Mouse (Mus musculus): ENCODE results near the gene Topors. TPM values are rescaled to one million over a fixed set of nuclear protein-coding genes. Genes with fewer than 3 reads are reported as not detected.
A peak's percentile ranks its signal among the peaks of the same experiment; 100 is the strongest.

Topors gene
- polyA plus RNA-seq, 1 experiment from 2014 or later = 50.2 TPM

DNA sequence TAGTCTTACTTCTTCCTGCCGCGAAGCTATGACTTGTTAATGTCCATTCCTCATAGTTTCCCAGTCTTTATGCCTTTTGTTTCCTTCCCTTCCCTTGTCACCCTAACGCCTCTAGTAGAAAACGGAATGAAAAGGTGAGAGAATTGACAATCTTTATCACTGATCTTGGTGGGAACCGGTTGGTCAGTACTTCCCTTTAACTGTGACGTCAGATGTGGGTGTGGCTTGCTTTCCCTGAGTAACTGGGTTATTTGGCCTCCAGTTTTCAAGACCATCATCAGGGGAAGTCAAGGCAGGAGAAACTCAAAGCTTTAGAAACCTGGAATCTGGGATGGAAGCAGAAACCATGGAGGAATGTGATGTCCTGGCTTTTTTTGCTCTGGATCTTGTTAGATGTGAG, 27.7 kb downstream of the Topors start:
- H3K27ac ChIP-seq (replicated peaks) = no peak overlapping the region
- H3K9ac ChIP-seq (replicated peaks) = no peak overlapping the region
- 59% methylated on average over 6 of the region's 6 CpGs for WGBS
- no peak overlapping the region for H3K4me2 ChIP-seq (replicated peaks)
- H3K36me3 ChIP-seq = no peaks in the 10 kb centered on the region
- H3K9me3 ChIP-seq = no peaks in the 10 kb centered on the region
- ATAC-seq (ENCODE audit: low FRiP score, low read depth) = no peak
- peaks cover 13% of the 10 kb centered on the region for H3K4me1 ChIP-seq
- no peaks in the 10 kb centered on the region for H3K27me3 ChIP-seq
- no peak overlapping the region for H3K4me3 ChIP-seq

DNA sequence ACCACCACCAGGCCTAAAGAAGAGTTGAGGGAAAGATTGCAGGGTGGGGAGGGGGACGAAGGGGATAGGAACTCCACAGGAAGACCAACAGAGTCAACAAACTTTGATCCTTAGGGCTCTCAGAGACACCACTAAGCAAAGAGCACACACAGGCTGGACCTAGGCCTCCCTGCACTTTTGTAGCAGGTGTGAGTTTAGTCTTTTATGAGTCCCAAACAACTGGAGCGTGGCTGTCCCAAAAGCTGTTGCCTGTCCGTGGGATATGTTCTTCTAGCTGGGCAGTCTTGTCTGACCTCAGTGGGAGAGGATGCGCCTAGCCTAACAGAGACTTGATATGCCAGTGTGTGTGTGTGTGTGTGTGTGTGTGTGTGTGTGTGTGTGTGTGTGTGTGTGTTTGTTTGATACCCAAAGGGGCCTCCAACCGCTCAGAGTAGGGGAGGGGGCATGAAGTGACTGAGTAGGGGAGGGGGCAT, 29.3 kb downstream of the Topors start:
- H3K36me3 ChIP-seq = no peaks in the 10 kb centered on the region
- peak overlapping the region; percentile 81 for H3K4me2 ChIP-seq (replicated peaks)
- no peaks in the 10 kb centered on the region for H3K27me3 ChIP-seq
- WGBS = 50% methylated on average over 5 of the region's 5 CpGs
- no peak overlapping the region for H3K27ac ChIP-seq (replicated peaks)
- peak overlapping the region; percentile 47 for H3K4me3 ChIP-seq
- 0 out of 2 replicates have a peak, but pooled peaks have one; percentile 28 for ATAC-seq (ENCODE audit: low FRiP score, low read depth)
- no peak overlapping the region for H3K9ac ChIP-seq (replicated peaks)
- peaks cover 13% of the 10 kb centered on the region for H3K4me1 ChIP-seq
- no peaks in the 10 kb centered on the region for H3K9me3 ChIP-seq

DNA sequence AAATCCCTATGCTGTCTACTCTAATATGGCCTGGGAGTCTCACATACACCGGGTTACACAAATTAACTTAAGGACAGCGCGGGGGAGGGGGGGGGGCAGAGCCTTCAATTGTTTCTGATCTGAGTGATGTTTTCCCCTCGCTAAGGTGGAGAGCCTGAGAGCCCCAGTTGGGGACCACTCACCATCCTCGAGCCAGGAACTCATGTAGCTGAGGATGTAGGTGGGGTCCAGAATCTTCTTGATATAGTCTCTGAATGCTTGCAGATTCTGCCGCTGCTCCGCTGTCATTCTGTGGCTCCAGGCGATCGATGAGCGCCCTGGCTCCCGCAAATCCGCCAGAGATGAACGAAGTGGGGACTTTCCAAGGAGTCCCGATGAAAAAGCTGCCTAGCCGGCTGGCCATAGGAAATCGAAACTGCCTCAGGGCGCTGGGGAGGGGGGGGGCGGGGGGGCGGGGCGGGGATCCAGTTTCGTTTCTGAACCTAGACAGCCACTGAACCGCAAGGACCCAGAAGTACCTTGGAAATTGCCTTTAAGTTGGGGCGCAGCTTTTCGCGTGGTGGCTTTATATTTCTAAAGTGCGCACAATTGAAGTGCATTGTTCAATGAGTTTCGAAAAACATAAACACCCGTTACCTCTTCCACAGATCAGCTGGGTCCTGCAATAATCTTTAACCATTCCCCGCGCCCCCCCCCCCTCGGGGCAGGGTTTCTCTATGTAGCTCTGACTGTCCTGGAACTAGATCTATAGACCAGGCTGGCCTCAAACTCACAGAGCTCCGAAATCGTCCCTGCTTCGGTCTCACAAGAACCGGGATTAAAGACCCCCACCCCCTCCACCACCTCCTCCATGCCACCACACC, 30.0 kb downstream of the Topors start, which contains the start of gene Ddx58:
Ddx58 (minus strand) TSS at position 420 of the 863 bp plus-strand sequence.
- Histone ChIP-seq H3K9ac (replicated peaks) (peak within 1 kb of the TSS; percentile 66), H3K27me3 (no peaks in the 10 kb centered on the region), H3K4me2 (replicated peaks) (peak within 1 kb of the TSS; percentile 81), H3K4me3 (peak within 1 kb of the TSS; percentile 47), H3K36me3 (no peaks in the 10 kb centered on the region), H3K27ac (replicated peaks) (no peak within 1 kb of the TSS), H3K9me3 (no peaks in the 10 kb centered on the region), H3K4me1 (peaks cover 13% of the 10 kb centered on the region)
- peak; percentile 62 for ATAC-seq (ENCODE audit: low FRiP score, low read depth)
- 5% methylated on average over 35 of the region's 35 CpGs for WGBS

DNA sequence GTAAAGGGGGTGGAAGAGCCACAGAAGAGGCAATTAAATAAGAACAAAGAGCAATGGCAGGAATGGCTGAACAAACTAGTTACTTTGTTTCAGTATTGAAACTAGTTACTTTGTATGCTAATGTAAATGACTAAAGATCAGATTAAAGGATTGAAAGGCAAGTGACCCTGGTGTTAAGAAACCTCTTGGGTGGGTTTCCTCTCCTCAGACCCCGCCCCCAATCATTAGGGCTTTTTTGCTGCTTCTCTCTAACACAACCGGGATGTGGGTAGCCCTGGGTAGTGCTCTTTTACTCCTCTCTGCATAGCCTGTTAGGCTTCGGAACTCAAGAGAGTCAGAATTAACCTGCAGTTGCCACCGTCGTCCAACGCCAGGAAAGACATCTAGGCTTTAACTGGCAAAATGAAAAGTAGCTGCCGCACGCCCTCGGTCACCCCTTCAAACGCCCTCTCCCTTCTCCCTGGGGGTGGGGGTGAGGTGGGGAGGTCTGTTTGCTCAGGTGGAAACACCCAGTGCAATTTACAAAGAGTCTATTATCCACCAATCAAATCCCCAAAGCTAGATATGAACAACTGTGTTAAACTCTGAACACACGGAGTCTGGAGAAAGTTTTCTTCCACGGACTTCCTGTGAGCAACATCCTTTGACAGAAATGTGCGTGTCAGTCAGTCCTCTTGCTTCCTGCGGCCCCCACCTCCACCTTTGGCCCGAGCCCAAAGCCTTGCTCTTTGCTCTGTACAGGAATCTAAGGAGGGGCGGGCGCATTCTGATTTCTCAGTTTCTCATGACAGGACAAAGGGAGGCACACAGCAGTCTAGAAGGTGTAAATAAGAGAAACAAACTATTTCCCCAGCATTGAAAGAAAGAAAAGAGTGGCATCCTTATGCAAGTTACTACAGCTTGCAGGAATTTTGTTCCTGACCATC, 30.9 kb downstream of the Topors start:
- Histone ChIP-seq H3K9ac (replicated peaks) (peak overlapping the region; percentile 66), H3K4me3 (peak overlapping the region; percentile 47), H3K9me3 (no peaks in the 10 kb centered on the region), H3K36me3 (no peaks in the 10 kb centered on the region), H3K27ac (replicated peaks) (no peak overlapping the region), H3K4me1 (peaks cover 13% of the 10 kb centered on the region), H3K4me2 (replicated peaks) (peak overlapping the region; percentile 81), H3K27me3 (no peaks in the 10 kb centered on the region)
- ATAC-seq (ENCODE audit: low FRiP score, low read depth) = peak; percentile 42; the same call in 1 of the 2 replicates
- WGBS = under 1% methylated on average over 17 of the region's 17 CpGs

DNA sequence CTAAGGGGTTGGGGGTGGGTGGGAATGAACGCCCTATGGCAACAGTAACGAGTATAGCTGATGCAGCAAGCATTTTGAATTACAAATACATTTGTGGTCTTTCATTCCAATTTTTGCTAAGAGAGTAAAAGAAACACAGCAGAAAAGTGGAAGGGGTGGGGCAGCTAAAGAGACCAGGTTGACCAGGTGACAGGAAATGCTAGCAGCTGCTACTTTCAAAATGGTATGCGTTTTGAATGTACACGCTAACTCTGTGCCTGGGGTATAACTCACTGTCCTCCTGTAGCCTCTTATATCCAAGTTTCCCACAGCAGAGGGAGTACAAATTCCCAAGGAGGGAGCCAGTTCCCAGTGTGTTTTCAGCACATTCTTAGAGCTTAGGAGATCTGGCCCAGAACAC, 32.8 kb downstream of the Topors start:
- no peak for ATAC-seq (ENCODE audit: low FRiP score, low read depth)
- no peaks in the 10 kb centered on the region for H3K27me3 ChIP-seq
- WGBS = 85% methylated on average over 4 of the region's 4 CpGs

DNA sequence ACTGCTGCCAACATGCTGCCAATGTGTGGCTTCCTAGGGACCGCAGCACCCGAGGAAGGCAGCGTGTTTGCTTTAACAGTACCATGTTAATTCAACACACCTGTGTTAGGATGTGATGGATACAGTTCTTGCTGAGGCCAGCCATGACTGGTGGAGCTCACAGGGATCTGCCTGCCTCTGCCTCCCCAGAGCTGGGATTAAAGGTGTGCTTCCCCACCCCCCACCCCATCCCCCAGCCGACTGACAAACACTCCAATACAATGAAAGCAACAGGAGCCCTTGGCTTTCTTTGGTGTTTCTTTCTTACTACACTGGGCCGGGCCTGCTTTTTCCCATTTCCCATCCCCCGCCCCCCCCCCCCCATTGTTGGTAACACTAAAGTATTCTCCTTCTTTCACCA, 35.4 kb downstream of the Topors start:
- no peak overlapping the region for H3K4me2 ChIP-seq (replicated peaks)

More for the DNA sequence above, 32.8 kb downstream of the Topors start:
- Histone ChIP-seq H3K9me3 (no peaks in the 10 kb centered on the region), H3K36me3 (no peaks in the 10 kb centered on the region), H3K4me3 (no peak overlapping the region), H3K9ac (replicated peaks) (no peak overlapping the region), H3K27ac (replicated peaks) (no peak overlapping the region), H3K4me2 (replicated peaks) (no peak overlapping the region), H3K4me1 (peaks cover 13% of the 10 kb centered on the region)

DNA sequence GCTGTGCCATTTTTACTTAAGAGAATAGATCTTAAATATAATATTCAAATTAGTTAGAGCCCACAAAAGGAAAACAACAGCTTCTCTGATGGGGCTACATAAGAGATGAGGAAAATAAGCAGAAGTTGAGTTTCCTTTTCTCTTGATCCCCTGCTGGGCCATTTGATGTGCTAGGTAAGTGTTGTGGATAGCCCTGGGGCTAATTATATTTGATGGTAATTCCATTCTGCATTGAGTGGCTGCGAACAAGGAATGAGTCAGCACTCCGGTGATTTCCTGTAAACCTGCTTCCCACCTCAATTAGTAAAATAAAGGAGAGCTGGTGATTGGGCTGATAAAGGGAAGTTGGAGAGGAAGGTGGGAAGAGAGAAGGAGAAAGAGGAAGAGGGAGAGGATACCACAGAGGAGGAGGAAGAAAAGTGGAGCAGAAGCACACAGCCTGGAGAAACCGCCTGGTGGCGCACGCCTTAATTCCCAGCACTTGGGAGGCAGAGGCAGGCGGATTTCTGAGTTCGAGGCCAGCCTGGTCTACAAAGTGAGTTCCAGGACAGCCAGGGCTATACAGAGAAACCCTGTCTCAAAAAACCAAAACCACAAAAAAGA, 36.5 kb downstream of the Topors start:
- no peak overlapping the region for H3K27ac ChIP-seq (replicated peaks)
- no peak overlapping the region for H3K9ac ChIP-seq (replicated peaks)
- H3K4me1 ChIP-seq = no peaks in the 10 kb centered on the region
- no peaks in the 10 kb centered on the region for H3K36me3 ChIP-seq
- no peak overlapping the region for H3K4me3 ChIP-seq
- no peak overlapping the region for H3K4me2 ChIP-seq (replicated peaks)
- H3K9me3 ChIP-seq = no peaks in the 10 kb centered on the region
- no peaks in the 10 kb centered on the region for H3K27me3 ChIP-seq
- 92% methylated on average over 7 of the region's 7 CpGs for WGBS
- ATAC-seq (ENCODE audit: low FRiP score, low read depth) = no peak

More for the DNA sequence above, 35.4 kb downstream of the Topors start:
- WGBS = 79% methylated on average over 6 of the region's 6 CpGs
- no peak overlapping the region for H3K4me3 ChIP-seq
- no peak overlapping the region for H3K9ac ChIP-seq (replicated peaks)
- H3K36me3 ChIP-seq = no peaks in the 10 kb centered on the region
- H3K27ac ChIP-seq (replicated peaks) = no peak overlapping the region
- H3K4me1 ChIP-seq = peaks cover 8% of the 10 kb centered on the region
- no peaks in the 10 kb centered on the region for H3K9me3 ChIP-seq
- H3K27me3 ChIP-seq = no peaks in the 10 kb centered on the region
- no peak for ATAC-seq (ENCODE audit: low FRiP score, low read depth)

DNA sequence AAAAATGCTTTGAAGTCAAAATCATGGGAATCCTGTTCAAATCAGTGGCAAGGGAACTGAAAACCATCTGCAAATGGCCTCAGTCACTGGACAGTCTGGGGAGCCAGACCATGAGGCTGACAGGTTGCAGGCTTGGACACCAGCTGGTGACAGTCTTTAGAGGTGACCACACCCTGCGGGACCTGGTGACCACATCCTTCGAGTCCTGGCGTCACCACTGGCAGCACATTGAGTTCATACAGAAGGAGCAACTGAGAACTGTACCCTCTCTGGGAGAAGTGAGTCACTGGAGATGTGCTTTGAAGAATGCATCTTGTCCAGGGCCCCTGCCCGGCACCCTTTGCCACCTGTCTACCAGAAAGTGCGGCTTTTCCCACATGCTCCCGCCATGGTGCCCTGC, 39.9 kb downstream of the Topors start:
- H3K27me3 ChIP-seq = no peaks in the 10 kb centered on the region
- H3K4me1 ChIP-seq = no peaks in the 10 kb centered on the region
- no peaks in the 10 kb centered on the region for H3K9me3 ChIP-seq
- ATAC-seq (ENCODE audit: low FRiP score, low read depth) = no peak
- H3K36me3 ChIP-seq = no peaks in the 10 kb centered on the region
- no peak overlapping the region for H3K4me3 ChIP-seq
- no peak overlapping the region for H3K9ac ChIP-seq (replicated peaks)
- H3K4me2 ChIP-seq (replicated peaks) = no peak overlapping the region
- WGBS = 88% methylated on average over 6 of the region's 6 CpGs
- no peak overlapping the region for H3K27ac ChIP-seq (replicated peaks)

DNA sequence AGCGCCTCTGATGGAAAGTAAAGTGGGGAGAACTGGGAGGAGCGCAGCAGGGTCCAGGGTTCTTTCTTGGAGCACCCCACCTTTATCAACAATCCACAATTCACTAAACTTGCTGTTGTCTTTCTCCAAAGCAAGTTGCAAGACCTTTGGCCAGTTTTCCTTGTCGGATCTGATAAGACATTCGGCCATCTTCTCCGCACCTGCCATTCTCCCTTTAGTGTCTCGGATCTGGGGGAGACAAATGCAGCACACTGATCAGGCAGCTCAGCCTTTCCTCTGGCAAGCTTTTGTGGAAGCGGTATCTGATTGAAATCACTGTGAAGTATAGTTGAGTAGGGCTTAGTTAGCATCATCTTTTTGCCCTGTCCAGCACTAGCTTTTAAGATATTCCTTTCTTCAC, 41.8 kb downstream of the Topors start:
- H3K36me3 ChIP-seq = no peaks in the 10 kb centered on the region
- no peak for ATAC-seq (ENCODE audit: low FRiP score, low read depth)
- no peak overlapping the region for H3K4me2 ChIP-seq (replicated peaks)
- no peaks in the 10 kb centered on the region; the same call in 1 of the 2 replicates for H3K27me3 ChIP-seq
- no peaks in the 10 kb centered on the region for H3K9me3 ChIP-seq
- H3K27ac ChIP-seq (replicated peaks) = no peak overlapping the region
- no peak overlapping the region for H3K9ac ChIP-seq (replicated peaks)
- H3K4me1 ChIP-seq = no peaks in the 10 kb centered on the region
- WGBS = 95% methylated on average over 7 of the region's 7 CpGs
- H3K4me3 ChIP-seq = no peak overlapping the region

DNA sequence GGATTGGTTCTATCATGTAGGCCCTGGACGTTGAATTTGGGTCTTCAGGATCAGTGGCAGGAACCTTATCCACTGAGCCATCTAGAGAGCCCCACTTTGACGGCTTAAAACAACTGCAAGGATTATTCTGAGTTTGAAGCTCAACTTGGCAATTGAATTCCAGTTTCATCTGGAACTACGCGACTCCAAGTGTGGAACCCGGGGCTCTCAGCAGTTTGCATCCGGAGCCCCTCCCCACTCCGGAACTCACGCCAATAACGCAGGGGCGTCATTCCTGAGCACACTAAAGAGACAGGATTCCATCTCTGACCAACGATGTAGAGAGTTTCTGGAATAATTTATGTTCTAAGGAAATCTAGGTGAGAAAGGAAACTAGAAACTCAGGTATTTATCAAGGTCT, 42.5 kb downstream of the Topors start:
- no peaks in the 10 kb centered on the region for H3K36me3 ChIP-seq
- ATAC-seq (ENCODE audit: low FRiP score, low read depth) = no peak
- no peak overlapping the region for H3K4me3 ChIP-seq
- H3K27me3 ChIP-seq = no peaks in the 10 kb centered on the region; the same call in 1 of the 2 replicates
- H3K4me2 ChIP-seq (replicated peaks) = no peak overlapping the region
- no peaks in the 10 kb centered on the region for H3K9me3 ChIP-seq
- H3K27ac ChIP-seq (replicated peaks) = no peak overlapping the region
- WGBS = 88% methylated on average over 11 of the region's 11 CpGs
- H3K4me1 ChIP-seq = no peaks in the 10 kb centered on the region
- no peak overlapping the region for H3K9ac ChIP-seq (replicated peaks)

DNA sequence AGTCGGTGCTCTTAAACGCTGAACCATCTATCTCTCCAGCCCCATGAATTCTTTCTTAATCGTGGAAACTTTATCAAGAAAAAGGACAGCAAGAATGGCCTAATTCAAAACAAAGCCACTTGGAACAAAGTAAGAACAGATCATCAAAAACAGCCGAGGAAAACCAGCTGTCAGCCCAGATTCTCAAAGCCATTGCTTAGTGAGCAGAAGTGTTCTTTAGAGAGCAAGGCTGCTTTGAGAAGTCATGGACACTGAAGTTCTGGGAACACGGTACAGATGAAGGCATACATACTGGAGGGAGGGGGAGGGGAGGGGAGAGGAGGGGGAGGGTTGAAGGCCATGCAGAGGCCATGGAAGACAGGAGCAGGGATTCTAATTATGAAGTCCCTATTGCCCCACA, 43.6 kb downstream of the Topors start:
- WGBS = 86% methylated on average over 5 of the region's 5 CpGs
- H3K4me2 ChIP-seq (replicated peaks) = no peak overlapping the region

More for the DNA sequence above, 43.6 kb downstream of the Topors start:
- Histone ChIP-seq H3K36me3 (no peaks in the 10 kb centered on the region), H3K4me3 (no peak overlapping the region), H3K27ac (replicated peaks) (no peak overlapping the region), H3K4me1 (no peaks in the 10 kb centered on the region), H3K9ac (replicated peaks) (no peak overlapping the region), H3K9me3 (no peaks in the 10 kb centered on the region), H3K27me3 (no peaks in the 10 kb centered on the region; the same call in 1 of the 2 replicates)
- no peak for ATAC-seq (ENCODE audit: low FRiP score, low read depth)

All from midbrain, embryonic 12.5 days (tissue).